Mouse (Mus musculus): ENCODE measurements at regions not wholly inside any gene's neighbourhood (a gene's known extent, or its start where the extent isn't known, plus 50 kb on each side); places are given as distances from the start of the nearest gene placed in this dataset.
A peak's percentile ranks its signal among the peaks of the same experiment; 100 is the strongest.
"Not testable (repeated sequence)": the region's sequence is repeated elsewhere in the genome, so short reads cannot be mapped to it uniquely, and the experiment has no call there.

DNA sequence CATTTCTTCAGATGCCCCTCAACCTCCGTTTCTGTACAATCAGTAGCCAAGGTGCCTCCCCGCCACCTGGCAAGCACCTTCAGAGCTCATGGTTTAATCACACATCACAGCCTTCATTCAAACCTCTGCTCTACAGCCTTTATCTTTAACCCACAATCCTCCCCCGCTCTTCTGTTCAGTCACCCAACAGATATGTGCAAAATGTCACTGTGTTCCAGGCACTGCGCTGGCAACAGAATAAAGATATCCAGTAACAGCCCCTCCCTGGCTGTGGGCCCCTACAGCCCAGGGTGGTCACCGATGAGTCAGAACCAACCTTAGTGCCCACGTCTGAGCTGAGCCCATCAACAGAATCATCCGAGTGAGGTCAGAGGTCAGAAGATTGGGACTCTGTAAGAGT lies 54.3 kb upstream of the Ddr1 start:
- DNase-seq (ENCODE audit: low spot score in 2 of 2): no peak

DNA sequence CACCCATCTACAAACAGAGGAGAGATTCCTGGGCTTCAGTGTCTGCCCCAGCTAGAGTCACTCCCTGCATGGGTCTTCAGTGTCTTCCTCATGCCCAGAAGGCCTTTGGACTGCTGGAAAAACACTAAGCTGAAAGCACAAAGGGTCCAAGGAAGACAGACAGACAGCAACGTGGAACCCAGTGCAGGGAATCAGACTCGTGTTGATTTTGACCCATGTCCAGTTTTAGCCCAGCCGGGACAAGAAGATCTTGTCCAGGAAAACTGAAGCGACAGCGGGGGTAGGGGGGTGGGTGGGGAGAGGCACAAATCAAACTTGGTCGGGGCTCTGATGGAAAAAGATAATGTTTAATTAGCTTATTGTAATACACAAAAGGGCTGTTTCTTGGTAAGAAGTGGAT lies 55.3 kb upstream of the Ddr1 start:
- no peak for DNase-seq (ENCODE audit: low spot score in 2 of 2)

DNA sequence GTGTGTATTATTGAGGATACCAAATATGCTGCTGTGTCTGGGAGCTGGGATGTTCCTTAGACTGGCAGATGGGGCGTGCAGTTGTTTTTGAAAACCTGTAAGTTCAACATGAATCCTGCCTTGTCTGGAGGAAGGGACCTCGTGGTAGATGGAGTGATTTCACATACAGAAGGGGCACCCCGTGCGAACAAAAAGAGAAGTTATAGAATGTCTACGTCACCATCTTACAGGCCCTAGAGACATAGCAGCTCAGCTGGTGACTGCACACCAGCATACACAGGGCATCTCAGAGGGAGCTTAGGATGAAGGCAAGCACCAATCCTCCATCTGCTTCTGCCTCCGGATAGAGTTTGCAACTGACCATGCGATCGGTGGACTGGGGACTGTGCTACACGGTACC lies 58.2 kb upstream of the Ddr1 start:
- no peak for DNase-seq (ENCODE audit: low spot score in 2 of 2)

DNA sequence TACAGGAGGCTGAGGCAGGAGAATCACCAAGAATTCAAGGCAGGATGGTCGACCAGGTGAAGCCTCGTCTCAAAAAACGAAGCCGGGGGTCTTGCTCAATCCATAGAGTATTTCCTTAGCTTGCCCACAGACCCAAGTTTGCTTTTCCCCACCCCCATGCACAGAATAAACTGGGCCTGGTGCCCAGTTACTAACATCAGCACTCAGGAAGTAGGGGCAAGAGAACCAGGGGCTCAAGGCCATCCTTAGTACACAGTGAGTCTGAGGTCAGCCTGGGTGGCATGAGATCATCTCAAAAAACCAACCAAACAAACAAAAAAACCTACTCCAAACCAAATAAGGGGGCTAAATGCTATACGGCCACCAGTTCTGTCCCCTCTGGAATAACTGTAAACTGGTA lies 58.4 kb upstream of the Ier3 start:
- DNase-seq (ENCODE audit: low spot score in 2 of 2): no peak

DNA sequence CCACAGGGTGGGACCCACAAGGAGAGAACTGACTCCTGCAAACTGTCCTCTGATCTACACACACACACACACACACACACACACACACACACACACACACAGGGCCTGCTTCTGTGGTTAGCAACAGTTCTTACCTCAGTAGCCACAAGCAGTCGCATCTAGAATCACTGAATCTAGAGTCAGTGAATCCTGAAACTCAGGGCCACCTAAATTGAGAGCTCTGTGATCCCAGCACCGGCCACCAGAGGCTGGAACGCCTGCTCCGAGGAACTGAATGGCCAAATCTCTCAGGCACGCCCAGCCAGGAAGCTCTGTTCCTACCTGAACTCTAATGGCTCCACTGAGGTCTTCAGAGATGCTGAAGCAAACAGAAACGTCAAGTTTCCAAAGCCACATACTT lies 57.6 kb upstream of the Ier3 start:
- peak in 1 of 2 experiments; percentile 34 for DNase-seq (ENCODE audit: low spot score in 2 of 2)

DNA sequence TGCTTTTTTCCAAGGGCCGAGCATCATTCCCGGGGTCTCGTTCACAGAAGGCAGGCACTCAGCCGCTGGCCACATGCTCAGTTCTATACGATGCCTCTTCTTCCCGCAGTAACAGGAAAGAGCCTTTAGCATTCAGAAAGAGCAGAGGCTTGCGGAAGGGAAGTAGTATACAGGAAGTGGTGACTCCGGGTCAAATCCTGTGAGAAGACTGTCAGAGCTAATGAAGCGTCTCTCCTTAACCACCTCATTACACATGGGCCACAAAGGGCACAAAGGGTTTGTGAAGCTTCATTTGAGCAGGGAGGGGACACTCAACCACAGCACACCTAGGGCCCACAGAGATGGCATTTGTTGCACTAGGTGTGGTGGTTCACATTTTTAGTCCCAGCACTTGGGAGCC lies 55.1 kb upstream of the Ier3 start:
- no peak for DNase-seq (ENCODE audit: low spot score in 2 of 2)

DNA sequence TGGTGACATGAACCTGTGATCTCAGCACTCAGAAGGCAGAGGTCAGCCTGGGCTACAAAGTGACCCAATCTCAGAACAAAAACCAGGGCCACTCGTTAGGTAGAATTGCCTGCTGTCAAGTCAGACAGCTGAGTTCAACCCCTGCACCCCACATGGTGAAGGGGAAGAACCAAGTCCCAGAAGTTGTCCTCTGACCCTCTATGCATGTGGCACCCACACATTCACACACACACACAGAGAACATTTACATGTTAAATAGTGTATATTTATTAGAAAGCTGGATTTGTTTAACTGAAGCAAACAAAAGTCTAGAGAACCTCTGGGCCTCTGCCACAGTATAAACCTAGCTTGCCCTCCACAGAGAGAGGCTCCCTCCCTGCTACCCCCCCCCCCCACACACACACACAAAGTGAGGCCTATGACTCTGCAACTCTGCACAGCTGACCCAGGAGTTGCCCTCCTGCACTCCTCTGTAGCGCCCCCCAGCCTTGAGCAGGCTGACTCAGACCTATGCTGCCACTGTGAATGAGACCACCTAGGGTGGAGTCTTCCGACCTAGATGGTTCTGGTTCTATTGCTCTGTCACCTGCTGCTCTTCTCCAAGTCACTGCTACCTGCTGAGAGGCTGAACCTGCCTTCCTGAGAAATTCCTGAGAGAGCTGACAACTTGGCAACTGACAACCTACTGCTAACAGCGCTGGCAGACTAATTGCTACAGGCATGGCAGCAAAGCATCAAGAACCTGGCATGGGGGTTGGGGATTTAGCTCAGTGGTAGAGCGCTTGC lies 52.1 kb upstream of the Ier3 start:
- no peak for DNase-seq (ENCODE audit: low spot score in 2 of 2)

DNA sequence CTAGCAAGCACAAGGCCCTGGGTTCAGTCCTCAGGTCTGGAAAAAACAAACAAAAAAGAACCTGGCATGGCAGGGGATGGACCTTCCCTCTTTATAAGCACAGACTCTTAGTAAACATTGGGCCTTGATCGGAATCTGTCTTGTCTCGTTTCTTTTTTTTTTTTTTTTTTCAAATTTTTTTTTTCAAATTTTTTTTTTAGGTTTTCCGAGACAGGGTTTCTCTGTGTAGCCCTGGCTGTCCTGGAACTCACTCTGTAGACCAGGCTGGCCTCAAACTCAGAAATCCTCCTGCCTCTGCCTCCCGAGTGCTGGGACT lies 51.6 kb upstream of the Ier3 start:
- not testable (repeated sequence) for DNase-seq (ENCODE audit: low spot score in 2 of 2)

DNA sequence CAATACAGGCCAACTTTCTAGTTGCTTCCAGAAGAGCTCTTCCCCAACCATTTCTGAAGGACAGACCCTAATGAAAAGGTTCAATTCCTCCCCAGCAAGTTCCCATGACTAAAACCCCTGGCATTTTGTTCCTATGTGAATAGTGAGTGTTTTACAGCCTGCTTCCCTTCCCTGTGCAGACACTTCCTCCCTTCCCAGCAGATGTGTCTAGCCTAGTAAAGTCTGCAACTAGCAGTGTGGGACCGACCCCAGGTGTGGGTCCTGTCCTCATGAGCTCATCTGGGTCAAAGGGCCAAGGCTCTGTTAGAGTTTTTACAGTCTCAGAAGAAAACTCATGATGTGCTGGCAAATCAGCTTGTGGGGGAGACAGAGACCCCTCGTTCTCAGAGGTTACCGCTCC lies 50.9 kb upstream of the Ier3 start:
- no peak for DNase-seq (ENCODE audit: low spot score in 2 of 2)

DNA sequence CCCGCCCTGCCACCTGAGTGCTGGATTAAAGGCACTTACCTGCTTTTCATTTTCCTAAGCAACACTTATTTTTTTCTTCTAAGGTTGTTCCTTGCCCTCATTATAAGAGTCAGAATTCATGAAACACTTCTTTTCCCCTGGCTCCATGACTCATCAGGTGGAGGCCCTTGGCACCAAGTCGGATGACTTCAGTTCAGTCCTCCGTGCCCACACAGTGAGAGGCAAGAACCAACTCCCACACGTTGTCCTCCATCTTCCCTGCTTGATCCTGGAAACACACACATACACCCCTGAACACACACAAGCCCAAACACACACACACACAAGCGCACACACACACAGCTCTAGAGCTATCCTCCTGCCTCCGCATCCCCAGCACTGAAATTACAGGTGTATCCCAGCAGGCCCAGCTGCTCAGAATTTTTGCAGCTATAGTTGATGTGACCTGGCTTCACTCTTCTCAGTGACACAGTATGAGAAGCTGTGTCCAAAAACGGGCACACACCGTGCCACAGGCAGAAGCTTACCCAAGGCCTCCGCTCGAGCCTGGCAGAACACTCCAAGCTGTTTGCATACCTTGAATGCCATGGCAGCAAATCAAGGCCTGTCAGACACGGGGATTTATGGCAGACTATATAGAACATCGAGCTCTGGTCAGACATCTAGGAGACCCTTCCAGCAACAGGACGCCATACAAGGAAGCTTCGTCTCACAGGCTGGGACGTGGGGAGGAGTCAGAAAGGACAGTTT lies 49.7 kb upstream of the Ier3 start:
- peak in 1 of 2 experiments; percentile 13 for DNase-seq (ENCODE audit: low spot score in 2 of 2)
